Mouse (Mus musculus) spleen, adult 2 months (tissue): ENCODE measurements around the gene Myl4.

Experiments
- CTCF ChIP-seq: fragments of 200-500 bp; IDR thresholded peaks from 2 replicates; pipeline ENCODE4 v1.5.1; 2011; ENCODE audit warnings: mild to moderate bottlenecking, inconsistent platforms; ENCODE audit not compliant: insufficient read depth, insufficient read length, insufficient replicate concordance; ENCODE audit errors: extremely low read depth
- POLR2A ChIP-seq: fragments of 200-500 bp; IDR thresholded peaks from 2 replicates; pipeline ENCODE4 v1.6.1; 2011; ENCODE audit warnings: low read depth, low read length, inconsistent platforms

- no peak for TF ChIP-seq CTCF
- TF ChIP-seq POLR2A, result no peak
Observed at GRCm38 (mm10) chr11:104616182-104616581, 65.7 kb downstream of the Myl4 start.
